Mouse (Mus musculus) limb, embryonic 15.5 days (tissue): ENCODE measurements around the gene Zfp367. TPM values are rescaled to one million over a fixed set of nuclear protein-coding genes. Genes with fewer than 3 reads are reported as not detected.

Experiments
- ATAC-seq: fragments of 200-750 bp; cut with Nextera tagmentation; 2 replicates; pipeline ENCODE4 v1.8.0; 2017; ENCODE audit warnings: low read depth, moderate TSS enrichment; ENCODE audit not compliant: insufficient number of reproducible peaks, low FRiP score, low TSS enrichment
- H3K27ac ChIP-seq: fragments of 300-500 bp; sonication (generic); 2 replicates; pipeline ENCODE4 v1.5.1; 2015; ENCODE audit warnings: moderate library complexity, mild to moderate bottlenecking, inconsistent platforms
- H3K27me3 ChIP-seq: fragments of 300-500 bp; sonication (generic); 2 replicates; pipeline ENCODE4 v1.6.1; 2015; ENCODE audit warnings: inconsistent platforms
- H3K36me3 ChIP-seq: fragments of 300-500 bp; sonication (generic); 2 replicates; pipeline ENCODE4 v1.6.1; 2015; ENCODE audit warnings: inconsistent platforms
- H3K4me1 ChIP-seq: fragments of 300-500 bp; sonication (generic); 2 replicates; pipeline ENCODE4 v1.6.1; 2015; ENCODE audit warnings: inconsistent platforms
- H3K4me2 ChIP-seq: fragments of 300-500 bp; sonication (generic); 2 replicates; pipeline ENCODE4 v1.6.1; 2015; ENCODE audit warnings: mild to moderate bottlenecking, inconsistent platforms
- H3K4me3 ChIP-seq: fragments of 300-500 bp; sonication (generic); 2 replicates; pipeline ENCODE4 v1.5.1; 2015; ENCODE audit warnings: mild to moderate bottlenecking, inconsistent platforms
- H3K9ac ChIP-seq: fragments of 300-500 bp; sonication (generic); 2 replicates; pipeline ENCODE4 v1.6.1; 2015; ENCODE audit warnings: inconsistent platforms
- H3K9me3 ChIP-seq: fragments of 300-500 bp; sonication (generic); 2 replicates; pipeline ENCODE4 v1.6.1; 2016; ENCODE audit warnings: inconsistent platforms
- WGBS: fragments of 180-500 bp; shearing (Covaris S2); methylation state at CpG from one replicate; pipeline ENCODE4 v1.1.7; 2015; 5-methylcytosine and 5-hydroxymethylcytosine counted together
- polyA plus RNA-seq: library from polyadenylated mRNA; unstranded; fragments of >200 nt; fragmentation: Nextera tagmentation; extraction: Ambion mirVana; gene quantifications from 2 replicates; pipeline ENCODE4 v1.2.1, GENCODE M21; 2015

Gene Zfp367
- polyA plus RNA-seq, 1 experiment from 2014 or later = 21.0 TPM

GRCm38 (mm10) chr13:64152671-64153082 is 325 bp downstream of the Zfp367 start:
- under 1% methylated on average over 60 of the region's 61 CpGs for WGBS
- no peaks in the 10 kb centered on the region for H3K9me3 ChIP-seq
- ATAC-seq = 0 out of 2 replicates have a peak, but pooled peaks have one; percentile 2
- peaks cover 16% of the 10 kb centered on the region; the same call in 1 of the 2 replicates for H3K4me1 ChIP-seq
- H3K27ac ChIP-seq = peak overlapping the region; percentile 89
- no peaks in the 10 kb centered on the region for H3K27me3 ChIP-seq
- H3K36me3 ChIP-seq = no peaks in the 10 kb centered on the region
- H3K4me3 ChIP-seq = peak overlapping the region; percentile 89
- peak overlapping the region; percentile 96 for H3K4me2 ChIP-seq
- peak overlapping the region; percentile 76 for H3K9ac ChIP-seq

- H3K4me2 ChIP-seq = peak overlapping the region; percentile 96
- peak overlapping the region; percentile 76 for H3K9ac ChIP-seq
- H3K36me3 ChIP-seq = no peaks in the 10 kb centered on the region
- under 1% methylated on average over 42 of the region's 42 CpGs for WGBS
- H3K27me3 ChIP-seq = no peaks in the 10 kb centered on the region
- H3K4me1 ChIP-seq = peaks cover 16% of the 10 kb centered on the region; the same call in 1 of the 2 replicates
- H3K27ac ChIP-seq = peak overlapping the region; percentile 89
- no peak for ATAC-seq
- H3K9me3 ChIP-seq = no peaks in the 10 kb centered on the region
- H3K4me3 ChIP-seq = peak overlapping the region; percentile 89
Measured at GRCm38 (mm10) chr13:64152241-64152669, 747 bp downstream of the Zfp367 start.

- H3K27me3 ChIP-seq = no peaks in the 10 kb centered on the region
- H3K9me3 ChIP-seq = no peaks in the 10 kb centered on the region
- no peak overlapping the region for H3K27ac ChIP-seq
- no peak overlapping the region for H3K4me3 ChIP-seq
- peaks cover 10% of the 10 kb centered on the region; the same call in 1 of the 2 replicates for H3K4me1 ChIP-seq
- H3K4me2 ChIP-seq = no peak overlapping the region
- 68% methylated on average over 5 of the region's 5 CpGs for WGBS
- ATAC-seq = no peak
- no peaks in the 10 kb centered on the region for H3K36me3 ChIP-seq
- no peak overlapping the region for H3K9ac ChIP-seq
Measured at GRCm38 (mm10) chr13:64150121-64150520, 2.9 kb downstream of the Zfp367 start.

GRCm38 (mm10) chr13:64129616-64130375 is 23.2 kb downstream of the Zfp367 start:
- no peak for ATAC-seq
- Histone ChIP-seq H3K9ac (peak overlapping the region; percentile 61; the same call in 1 of the 2 replicates), H3K4me1 (peaks cover 3% of the 10 kb centered on the region; the same call in 1 of the 2 replicates), H3K9me3 (no peaks in the 10 kb centered on the region), H3K27me3 (no peaks in the 10 kb centered on the region), H3K27ac (peak overlapping the region; percentile 64), H3K4me3 (peak overlapping the region; percentile 64), H3K36me3 (peaks cover 6% of the 10 kb centered on the region), H3K4me2 (peak overlapping the region; percentile 79)
- WGBS = 28% methylated on average over 15 of the region's 15 CpGs

- peak; percentile 84; the same call in 1 of the 2 replicates for ATAC-seq
- 7% methylated on average over 42 of the region's 44 CpGs for WGBS
Measured at GRCm38 (mm10) chr13:64128858-64129615, 24.0 kb downstream of the Zfp367 start, which contains the start of gene Slc35d2. Gene Slc35d2, minus strand, starts transcription at chr13:64129368.

GRCm38 (mm10) chr13:64126316-64126715 is 26.7 kb downstream of the Zfp367 start:
- no peaks in the 10 kb centered on the region for H3K27me3 ChIP-seq
- no peak overlapping the region for H3K4me3 ChIP-seq
- ATAC-seq = no peak
- no peak overlapping the region for H3K4me2 ChIP-seq
- no peaks in the 10 kb centered on the region for H3K36me3 ChIP-seq
- H3K9me3 ChIP-seq = no peaks in the 10 kb centered on the region
- no peak overlapping the region for H3K9ac ChIP-seq
- WGBS = 60% methylated on average over 4 of the region's 4 CpGs
- peaks cover 3% of the 10 kb centered on the region; the same call in 1 of the 2 replicates for H3K4me1 ChIP-seq
- H3K27ac ChIP-seq = no peak overlapping the region

More at GRCm38 (mm10) chr13:64128858-64129615, 24.0 kb downstream of the Zfp367 start, which contains the start of gene Slc35d2:
- Histone ChIP-seq H3K9me3 (no peaks in the 10 kb centered on the region), H3K4me2 (peak within 1 kb of the TSS; percentile 79), H3K4me1 (peaks cover 3% of the 10 kb centered on the region; the same call in 1 of the 2 replicates), H3K4me3 (peak within 1 kb of the TSS; percentile 64), H3K9ac (peak within 1 kb of the TSS; percentile 61), H3K36me3 (peaks cover 6% of the 10 kb centered on the region), H3K27ac (peak within 1 kb of the TSS; percentile 64), H3K27me3 (no peaks in the 10 kb centered on the region)

- ATAC-seq = no peak
- Histone ChIP-seq H3K9me3 (no peaks in the 10 kb centered on the region), H3K4me1 (peaks cover 3% of the 10 kb centered on the region; the same call in 1 of the 2 replicates), H3K36me3 (no peaks in the 10 kb centered on the region), H3K27me3 (no peaks in the 10 kb centered on the region), H3K4me2 (no peak overlapping the region), H3K9ac (no peak overlapping the region), H3K4me3 (no peak overlapping the region), H3K27ac (no peak overlapping the region)
- 94% methylated on average over 6 of the region's 6 CpGs for WGBS
Measured at GRCm38 (mm10) chr13:64124886-64125285, 28.1 kb downstream of the Zfp367 start.

- no peak overlapping the region for H3K27ac ChIP-seq
- no peak overlapping the region for H3K4me2 ChIP-seq
- H3K4me1 ChIP-seq = no peaks in the 10 kb centered on the region
- no peak overlapping the region for H3K4me3 ChIP-seq
- no peak for ATAC-seq
- no peaks in the 10 kb centered on the region for H3K9me3 ChIP-seq
- no peaks in the 10 kb centered on the region for H3K36me3 ChIP-seq
- 39% methylated on average over 6 of the region's 6 CpGs for WGBS
- no peak overlapping the region for H3K9ac ChIP-seq
- no peaks in the 10 kb centered on the region for H3K27me3 ChIP-seq
Measured at GRCm38 (mm10) chr13:64123491-64124188, 29.4 kb downstream of the Zfp367 start.

- Histone ChIP-seq H3K4me2 (no peak overlapping the region), H3K4me1 (no peaks in the 10 kb centered on the region), H3K4me3 (no peak overlapping the region), H3K9ac (no peak overlapping the region), H3K9me3 (no peaks in the 10 kb centered on the region), H3K36me3 (no peaks in the 10 kb centered on the region), H3K27ac (no peak overlapping the region), H3K27me3 (no peaks in the 10 kb centered on the region)
- no peak for ATAC-seq
- WGBS = 71% methylated on average over 4 of the region's 4 CpGs
Measured at GRCm38 (mm10) chr13:64120760-64121159, 32.2 kb downstream of the Zfp367 start.

- H3K9me3 ChIP-seq = no peaks in the 10 kb centered on the region
- no peaks in the 10 kb centered on the region for H3K4me1 ChIP-seq
- no peaks in the 10 kb centered on the region for H3K36me3 ChIP-seq
- no peak overlapping the region for H3K9ac ChIP-seq
- H3K27me3 ChIP-seq = no peaks in the 10 kb centered on the region
- 49% methylated on average over 2 of the region's 2 CpGs for WGBS
- no peak for ATAC-seq
- H3K4me3 ChIP-seq = no peak overlapping the region
- no peak overlapping the region for H3K27ac ChIP-seq
- H3K4me2 ChIP-seq = no peak overlapping the region
Measured at GRCm38 (mm10) chr13:64117442-64117841, 35.6 kb downstream of the Zfp367 start.

GRCm38 (mm10) chr13:64110421-64110820 is 42.6 kb downstream of the Zfp367 start:
- Histone ChIP-seq H3K4me1 (no peaks in the 10 kb centered on the region), H3K9me3 (no peaks in the 10 kb centered on the region), H3K36me3 (no peaks in the 10 kb centered on the region), H3K27me3 (no peaks in the 10 kb centered on the region), H3K9ac (no peak overlapping the region), H3K4me2 (no peak overlapping the region), H3K27ac (no peak overlapping the region), H3K4me3 (no peak overlapping the region)
- 90% methylated on average over 1 of the region's 1 CpGs for WGBS
- ATAC-seq = no peak
